Mouse (Mus musculus) heart, embryonic 11.5 days (tissue): Measurements from ENCODE around the gene Sav1. TPM values are rescaled to one million over a fixed set of nuclear protein-coding genes. Genes with fewer than 3 reads are reported as not detected.

Experiments used
- polyA plus RNA-seq: library from polyadenylated mRNA; unstranded; fragments of >200 nt; fragmentation: Nextera tagmentation; extraction: Ambion mirVana; gene quantifications from 2 replicates; pipeline ENCODE4 v1.2.1, GENCODE M21; 2014

Gene Sav1
- polyA plus RNA-seq, 1 experiment from 2014 or later: 7.4 TPM

Other genes starting within 250 kb of the Sav1 start
- gene Cdkl1, start 195.7 kb downstream of the Sav1 start, polyA plus RNA-seq: 3.8 and 5.2 TPM in 2 replicates
- 6.2 and 8.6 TPM in 2 replicates for gene Atl1, start 94.4 kb downstream of the Sav1 start, polyA plus RNA-seq
- gene Map4k5, start 93.8 kb downstream of the Sav1 start, polyA plus RNA-seq: 32.6 and 35.8 TPM in 2 replicates
- gene Nin, start 126.7 kb upstream of the Sav1 start, polyA plus RNA-seq: 7.8 and 9.1 TPM in 2 replicates
- gene Abhd12b, start 167.1 kb upstream of the Sav1 start, polyA plus RNA-seq: not detected in 2 replicates
- gene Pygl, start 244.5 kb upstream of the Sav1 start, polyA plus RNA-seq: 34.7 and 42.3 TPM in 2 replicates